Mouse (Mus musculus) CH12.LX (cell line): Measurements from ENCODE around the gene Vmn2r80. TPM values are rescaled to one million over a fixed set of nuclear protein-coding genes. Genes with fewer than 3 reads are reported as not detected.

Experiments
- DNase-seq: peaks from one replicate; pipeline ENCODE4 v3.0.0-alpha.2; 2013; ENCODE audit errors: extremely low read depth
- H3K27ac ChIP-seq: 2 replicates; pipeline ENCODE4 v1.5.1; 2012; ENCODE audit warnings: low read depth, mild to moderate bottlenecking, control low read depth, moderate library complexity; ENCODE audit not compliant: insufficient read depth
- H3K27me3 ChIP-seq: replicated peaks from 2 replicates; pipeline ENCODE3; 2012; ENCODE audit warnings: inconsistent platforms
- H3K36me3 ChIP-seq, 2 experiments: replicated peaks in 1 of 2; 2 replicates each; pipeline versions ENCODE3 to v1.6.1; 2012; ENCODE audit warnings: inconsistent platforms in 1 of 2, low read length in 1 of 2, mild to moderate bottlenecking in 1 of 2, mixed read lengths in 1 of 2, moderate library complexity in 1 of 2; ENCODE audit not compliant: control insufficient read depth in 1 of 2, insufficient read depth in 1 of 2
- H3K4me1 ChIP-seq, 2 experiments: 2 replicates each; pipeline ENCODE4 v1.6.1; 2012; ENCODE audit warnings: inconsistent platforms in 1 of 2, moderate library complexity in 1 of 2; ENCODE audit not compliant: insufficient read depth in 2 of 2, control insufficient read depth in 1 of 2
- H3K4me2 ChIP-seq: 2 replicates; pipeline ENCODE4 v1.6.1; 2012; ENCODE audit warnings: low read depth, mild to moderate bottlenecking, control low read depth; ENCODE audit not compliant: poor library complexity, insufficient read depth, severe bottlenecking
- H3K4me3 ChIP-seq, 3 experiments: fragments of 150-350 bp in 1 of 3; sonication (generic) in 1 of 3; replicated peaks in 1 of 3; 2 replicates each; pipeline versions ENCODE3 to v1.5.1; 2011 to 2012; ENCODE audit warnings: low read depth in 2 of 3, low read length in 2 of 3, mild to moderate bottlenecking in 2 of 3, moderate library complexity in 2 of 3, control low read depth in 1 of 3, improper control_type of control experiment in 1 of 3, inconsistent platforms in 1 of 3, mixed read lengths in 1 of 3; ENCODE audit not compliant: poor library complexity in 1 of 3
- H3K79me2 ChIP-seq: replicated peaks from 2 replicates; pipeline ENCODE4 v1.6.1; 2012; ENCODE audit warnings: mild to moderate bottlenecking, moderate library complexity; ENCODE audit not compliant: control insufficient read depth, poor library complexity, insufficient read depth, severe bottlenecking; ENCODE audit errors: extremely low read depth
- H3K9ac ChIP-seq: 2 replicates; pipeline ENCODE4 v1.6.1; 2012; ENCODE audit warnings: low read depth, mild to moderate bottlenecking, control low read depth, moderate library complexity; ENCODE audit not compliant: insufficient read depth
- H3K9me3 ChIP-seq: replicated peaks from 2 replicates; pipeline ENCODE3; 2012; ENCODE audit warnings: low read length, inconsistent platforms, mixed read lengths
- CHD1 ChIP-seq: IDR thresholded peaks from 2 replicates; pipeline ENCODE4 v1.6.1; 2012; ENCODE audit warnings: low read depth, low read length, improper control_type of control experiment, inconsistent platforms
- CTCF ChIP-seq, 2 experiments: IDR thresholded peaks in 1 of 2; conservative IDR thresholded peaks in 1 of 2; 2 replicates each; pipeline ENCODE4 v1.5.1; 2011 to 2012; ENCODE audit warnings: low read depth in 2 of 2, low read length in 2 of 2, improper control_type of control experiment in 1 of 2, inconsistent platforms in 1 of 2, mild to moderate bottlenecking in 1 of 2, moderate library complexity in 1 of 2
- ETS1 ChIP-seq: conservative IDR thresholded peaks from 2 replicates; pipeline ENCODE4 v1.6.1; 2012; ENCODE audit warnings: low read depth, mild to moderate bottlenecking, inconsistent platforms, low read length, improper control_type of control experiment, moderate library complexity
- GABPA ChIP-seq: IDR thresholded peaks from 2 replicates; pipeline ENCODE4 v1.6.1; 2012; ENCODE audit warnings: low read depth, low read length, improper control_type of control experiment, inconsistent platforms; ENCODE audit not compliant: insufficient replicate concordance
- JUN ChIP-seq: IDR thresholded peaks from 2 replicates; pipeline ENCODE4 v1.6.1; 2011; ENCODE audit warnings: low read depth, mild to moderate bottlenecking, low read length, improper control_type of control experiment, moderate library complexity; ENCODE audit not compliant: insufficient read depth
- JUND ChIP-seq: conservative IDR thresholded peaks from 2 replicates; pipeline ENCODE4 v1.6.1; 2011; ENCODE audit warnings: low read depth, low read length, improper control_type of control experiment
- KAT2A ChIP-seq: IDR thresholded peaks from 2 replicates; pipeline ENCODE4 v1.6.1; 2012; ENCODE audit warnings: low read length, improper control_type of control experiment, inconsistent platforms; ENCODE audit not compliant: insufficient replicate concordance
- MAFK ChIP-seq: IDR thresholded peaks from 2 replicates; pipeline ENCODE4 v1.6.1; 2011; ENCODE audit warnings: low read length, improper control_type of control experiment; ENCODE audit not compliant: insufficient replicate concordance
- MAX ChIP-seq: IDR thresholded peaks from 2 replicates; pipeline ENCODE4 v1.6.1; 2011; ENCODE audit warnings: low read length, improper control_type of control experiment
- MAZ ChIP-seq: IDR thresholded peaks from 2 replicates; pipeline ENCODE4 v1.6.1; 2012; ENCODE audit warnings: low read depth, mild to moderate bottlenecking, inconsistent platforms, low read length, improper control_type of control experiment, moderate library complexity
- MEF2A ChIP-seq: IDR thresholded peaks from 2 replicates; pipeline ENCODE4 v1.6.1; 2014; ENCODE audit warnings: low read depth, mild to moderate bottlenecking, inconsistent platforms, low read length, improper control_type of control experiment, borderline replicate concordance
- MXI1 ChIP-seq: IDR thresholded peaks from 2 replicates; pipeline ENCODE4 v1.6.1; 2011; ENCODE audit warnings: mild to moderate bottlenecking, low read depth, low read length, improper control_type of control experiment
- NRF1 ChIP-seq: IDR thresholded peaks from 2 replicates; pipeline ENCODE4 v1.6.1; 2014; ENCODE audit warnings: low read depth, mild to moderate bottlenecking, inconsistent platforms, low read length, improper control_type of control experiment, moderate library complexity
- RCOR1 ChIP-seq: conservative IDR thresholded peaks from 2 replicates; pipeline ENCODE4 v1.6.1; 2012; ENCODE audit warnings: low read depth, mild to moderate bottlenecking, inconsistent platforms, low read length, improper control_type of control experiment
- SIN3A ChIP-seq: IDR thresholded peaks from 2 replicates; pipeline ENCODE4 v1.6.1; 2012; ENCODE audit warnings: low read length, improper control_type of control experiment, inconsistent platforms
- TCF12 ChIP-seq: IDR thresholded peaks from 2 replicates; pipeline ENCODE4 v1.6.1; 2014; ENCODE audit warnings: low read depth, mild to moderate bottlenecking, inconsistent platforms, low read length, improper control_type of control experiment
- UBTF ChIP-seq: IDR thresholded peaks from 2 replicates; pipeline ENCODE4 v1.6.1; 2012; ENCODE audit warnings: low read depth, mild to moderate bottlenecking, inconsistent platforms, low read length, improper control_type of control experiment, moderate library complexity
- ZC3H11A ChIP-seq: IDR thresholded peaks from 2 replicates; pipeline ENCODE4 v1.6.1; 2012; ENCODE audit warnings: low read depth, mild to moderate bottlenecking, inconsistent platforms, low read length, improper control_type of control experiment
- ZKSCAN1 ChIP-seq: IDR thresholded peaks from 2 replicates; pipeline ENCODE4 v1.6.1; 2012; ENCODE audit warnings: low read depth, inconsistent platforms, low read length, improper control_type of control experiment, borderline replicate concordance
- ZNF384 ChIP-seq: IDR thresholded peaks from 2 replicates; pipeline ENCODE4 v1.6.1; 2012; ENCODE audit warnings: low read depth, low read length, improper control_type of control experiment, inconsistent platforms
- dilution Hi-C: fragments of 300-500 bp; cut with MboI; formaldehyde crosslinking; loops from 2 replicates; pipeline ENCODE4 v1.14.3; 2020; ENCODE audit warnings: low sequenced_read_pairs; ENCODE audit not compliant: extremely low pct_unique_long_range_greater_than_20kb, extremely low pct_ligation_motif_present
- in situ Hi-C: fragments of 300-500 bp; cut with MboI; formaldehyde crosslinking; loops from 3 replicates; pipeline ENCODE4 v1.14.3; 2019; ENCODE audit warnings: low sequenced_read_pairs, low pct_ligation_motif_present, low pct_unique_long_range_greater_than_20kb, mixed read lengths
- polyA plus RNA-seq: library from polyadenylated mRNA; unstranded; fragments of >175 nt; gene quantifications from 2 replicates; pipeline ENCODE4 v1.2.1, GENCODE M21; 2012; ENCODE audit warnings: low read depth; ENCODE audit not compliant: insufficient read length
- total RNA-seq, 2 experiments: library from RNA; depleted of rRNA; stranded (reverse); fragments of 300-350 nt in 1 of 2; fragments of >200 nt in 1 of 2; gene quantifications; 2 replicates each; pipeline ENCODE4 v1.2.3; 2012 to 2014

The Vmn2r80 gene
- total and polyA plus RNA-seq, 3 experiments = not detected

- no peak overlapping the region for H3K4me3 ChIP-seq
- no peaks in the 10 kb centered on the region for H3K36me3 ChIP-seq
- no peak overlapping the region for H3K27ac ChIP-seq
- H3K9ac ChIP-seq = no peak overlapping the region
- in situ Hi-C loops = no loop called here
- no peaks in the 10 kb centered on the region for H3K79me2 ChIP-seq
- no peaks in the 10 kb centered on the region for H3K9me3 ChIP-seq
- no peak for DNase-seq
- dilution Hi-C loops = no loop called here
- TF ChIP-seq MAZ = no peak
- no peak for TF ChIP-seq MAFK
- no peak for TF ChIP-seq RCOR1
- TF ChIP-seq TCF12 = no peak
- no peak for TF ChIP-seq ZC3H11A
- TF ChIP-seq ZNF384 = no peak
- no peak for TF ChIP-seq GABPA
- no peak for TF ChIP-seq SIN3A
- no peak for TF ChIP-seq NRF1
- TF ChIP-seq JUND = no peak
- TF ChIP-seq CTCF (conservative IDR thresholded peaks at IDR 0.05 in 1 of 2, IDR thresholded peaks at IDR 0.05 in 1 of 2; ENCODE audit: low read depth in 2 of 2, low read length in 2 of 2) = no peak
- no peak for TF ChIP-seq ZKSCAN1
- TF ChIP-seq ETS1 = no peak
- TF ChIP-seq, all 38 proteins: peak for 0
- H3K4me2 ChIP-seq = no peak overlapping the region
- H3K27me3 ChIP-seq = peaks cover 3% of the 10 kb centered on the region
- H3K4me1 ChIP-seq = no peaks in the 10 kb centered on the region; a peak in 1 of 4 replicates
These were observed 71.9 kb downstream of the Vmn2r80 start for GRCm38 (mm10) chr10:79220432-79220831.

DNA sequence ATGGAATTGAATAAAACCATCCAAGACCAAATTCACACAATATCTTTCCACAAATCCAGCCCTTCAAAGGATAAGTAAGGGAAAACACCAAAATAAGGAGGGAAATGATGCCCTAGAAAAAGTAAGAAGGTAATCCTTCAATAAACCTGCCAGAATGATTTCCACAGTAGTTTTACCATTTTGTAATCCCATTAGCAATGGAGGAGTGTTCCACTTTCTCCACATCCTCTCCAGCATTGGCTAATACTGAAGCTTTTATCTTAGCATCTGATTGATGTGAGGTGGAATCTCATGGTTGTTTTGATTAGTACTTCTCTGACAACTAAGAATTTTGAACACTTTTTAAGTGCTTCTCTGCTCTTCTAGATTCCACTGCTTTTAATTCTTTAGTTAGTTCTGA is 73.0 kb downstream of the Vmn2r80 start:
- TF ChIP-seq CHD1 (no peak), MXI1 (no peak), ZNF384 (no peak), JUN (no peak), CTCF (conservative IDR thresholded peaks at IDR 0.05 in 1 of 2, IDR thresholded peaks at IDR 0.05 in 1 of 2; ENCODE audit: low read depth in 2 of 2, low read length in 2 of 2) (no peak), GABPA (no peak), UBTF (no peak), JUND (no peak), MAX (no peak), MEF2A (no peak), RCOR1 (no peak), KAT2A (no peak)
- dilution Hi-C loops (no loop called here), in situ Hi-C loops (no loop called here)

More for the DNA sequence above, 73.0 kb downstream of the Vmn2r80 start:
- Histone ChIP-seq H3K4me3 (no peak overlapping the region), H3K9me3 (no peaks in the 10 kb centered on the region), H3K4me2 (no peak overlapping the region), H3K9ac (no peak overlapping the region), H3K4me1 (no peaks in the 10 kb centered on the region; a peak in 1 of 4 replicates), H3K36me3 (no peaks in the 10 kb centered on the region), H3K27ac (no peak overlapping the region), H3K79me2 (no peaks in the 10 kb centered on the region), H3K27me3 (peaks cover 3% of the 10 kb centered on the region)
- DNase-seq = no peak
